Mouse (Mus musculus) CD4-positive helper T cell, adult 2 months (primary cell): Measurements from ENCODE around the gene Gm5089.
"Not testable (repeated sequence)": the region's sequence is repeated elsewhere in the genome, so short reads cannot be mapped to it uniquely, and the experiment has no call there.

Experiments
- DNase-seq: peaks from one replicate; pipeline ENCODE4 v3.0.0-alpha.2; 2012; ENCODE audit warnings: low read depth, missing footprints, low spot score

Gene Gm5089

DNA sequence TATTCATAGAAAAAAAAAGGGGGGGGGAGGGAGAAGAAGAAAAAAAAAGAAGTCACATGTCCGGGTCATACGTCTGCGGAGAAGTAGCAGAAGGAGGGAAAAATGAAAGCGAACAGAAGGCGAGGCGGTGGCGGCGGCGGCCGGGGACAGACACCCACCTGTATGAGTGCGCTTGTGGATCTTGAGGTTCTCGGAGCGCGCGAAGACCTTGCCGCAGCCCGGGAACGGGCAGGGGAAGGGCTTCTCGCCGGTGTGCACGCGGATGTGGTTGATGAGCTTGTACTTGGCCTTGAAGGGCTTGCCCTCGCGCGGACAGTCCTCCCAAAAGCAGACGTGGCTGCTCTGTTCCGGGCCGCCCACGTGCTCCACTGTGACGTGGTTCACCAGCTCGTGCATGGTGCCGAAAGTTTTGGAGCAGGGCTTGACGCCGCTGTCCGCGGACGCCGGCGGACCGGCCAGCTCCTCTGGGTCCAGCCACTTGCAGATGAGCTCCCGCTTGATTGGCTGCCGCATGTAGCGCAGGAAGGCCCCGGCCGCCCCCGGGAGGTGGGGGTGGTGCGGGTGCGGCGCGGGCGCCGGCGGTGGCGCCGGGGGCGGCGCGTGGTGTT is 12.9 kb upstream of the Gm5089 start:
- DNase-seq, result peak; percentile 55

DNA sequence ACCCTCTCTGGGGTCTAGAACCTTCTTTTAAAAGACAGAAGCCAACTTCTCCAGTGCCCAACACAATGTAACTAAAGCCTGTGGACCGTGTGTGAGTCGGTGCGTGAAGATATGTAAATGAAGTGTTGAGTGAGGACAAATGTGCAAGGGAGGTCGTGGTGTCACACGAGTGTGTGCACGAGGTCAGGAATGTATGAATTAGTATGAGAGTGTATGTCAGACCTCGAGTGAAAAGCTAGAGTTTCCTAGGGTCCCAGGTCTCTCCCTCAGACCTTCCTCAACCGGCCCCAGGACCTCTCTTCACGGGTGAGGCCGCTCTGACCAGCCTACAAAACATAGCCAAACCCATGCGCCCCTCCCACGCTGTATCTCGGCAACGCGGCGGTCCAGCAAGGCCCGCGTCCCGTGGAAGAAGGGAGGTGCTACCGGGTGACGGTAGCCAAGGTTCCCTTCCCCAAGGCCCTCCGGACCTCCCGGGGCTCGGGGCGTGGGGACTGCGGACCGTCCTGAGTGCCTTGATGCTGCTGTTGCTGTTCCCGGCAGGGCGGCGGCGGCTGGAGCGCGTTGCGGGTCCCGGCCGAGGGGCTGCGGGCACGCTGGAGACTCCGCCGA is 12.3 kb upstream of the Gm5089 start:
- no peak for DNase-seq

DNA sequence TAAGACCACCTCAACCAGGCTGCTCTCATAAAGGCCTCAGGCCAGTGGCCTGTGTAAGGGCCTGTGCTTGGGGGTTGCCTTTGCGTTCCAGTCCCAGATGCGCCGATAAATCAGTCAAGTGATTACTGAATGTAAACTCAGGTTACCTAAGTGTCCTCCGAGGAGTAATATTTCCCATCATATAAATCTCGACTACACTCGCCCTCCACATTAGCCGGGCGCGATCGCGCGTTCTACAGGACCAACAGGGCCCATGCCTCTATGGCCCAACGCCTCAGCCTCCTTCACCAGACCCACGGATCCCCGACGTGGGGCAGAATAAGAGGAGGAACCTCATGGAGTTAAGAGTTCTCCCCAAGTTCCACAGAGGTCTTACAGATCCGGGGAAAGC is 11.8 kb upstream of the Gm5089 start:
- no peak for DNase-seq

DNA sequence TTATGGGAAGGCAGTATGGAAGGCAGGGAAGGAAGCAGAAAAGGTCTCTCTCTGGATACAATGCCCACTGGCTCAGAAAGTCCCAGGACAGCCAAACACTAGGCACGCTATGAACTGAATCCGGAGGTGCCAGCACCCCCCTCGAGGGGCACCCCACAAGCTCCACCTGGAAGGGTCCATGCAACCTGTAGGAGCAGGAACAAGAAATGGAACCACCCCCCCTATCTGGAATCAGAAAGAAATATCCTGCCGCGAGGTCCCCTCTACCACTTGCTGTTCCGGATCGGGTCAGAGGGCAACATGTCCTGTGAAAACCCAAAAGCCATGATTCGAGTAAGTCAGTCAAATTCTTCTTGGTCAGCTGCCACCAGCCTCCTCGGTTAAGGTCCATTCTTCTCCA is 11.1 kb upstream of the Gm5089 start:
- DNase-seq, result no peak

DNA sequence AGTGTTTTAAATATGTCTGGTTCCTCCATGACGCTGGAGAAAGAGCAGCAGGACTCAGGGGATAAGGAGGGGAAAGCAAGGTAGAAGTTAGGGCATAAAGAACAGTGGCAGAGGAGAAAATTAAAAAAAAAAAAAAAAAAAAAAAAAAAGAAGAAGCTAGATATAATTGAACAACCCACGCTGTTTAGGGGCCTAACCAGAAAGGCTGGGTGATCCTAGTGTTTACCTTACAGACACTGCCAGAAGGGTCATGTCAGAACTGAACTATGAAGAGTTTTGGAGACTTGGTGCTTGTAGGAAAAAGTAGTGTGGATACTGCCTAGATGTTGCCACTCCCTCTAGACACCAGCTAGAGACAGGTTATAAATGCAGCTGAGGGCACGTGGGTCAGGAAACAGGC is 10.6 kb upstream of the Gm5089 start:
- no peak for DNase-seq

DNA sequence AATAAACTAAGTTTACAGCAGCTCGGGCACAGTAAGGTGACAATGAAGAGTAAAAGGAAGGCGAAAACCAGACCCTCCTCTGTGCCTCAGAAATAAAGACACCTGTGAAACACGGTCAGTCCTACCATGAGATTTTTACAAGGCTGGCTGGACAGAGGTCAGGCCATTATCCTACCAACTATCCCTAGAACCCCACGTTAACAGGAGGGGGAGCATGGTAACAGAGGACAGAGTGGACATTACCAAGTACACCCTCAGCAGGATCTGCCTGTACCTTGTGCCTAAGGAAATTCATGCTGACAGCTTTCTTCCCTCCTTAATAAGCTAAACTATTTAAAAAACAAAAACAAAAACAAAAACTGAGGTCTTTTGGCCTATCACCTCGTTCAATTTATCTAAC is 9.3 kb upstream of the Gm5089 start:
- DNase-seq, result no peak

DNA sequence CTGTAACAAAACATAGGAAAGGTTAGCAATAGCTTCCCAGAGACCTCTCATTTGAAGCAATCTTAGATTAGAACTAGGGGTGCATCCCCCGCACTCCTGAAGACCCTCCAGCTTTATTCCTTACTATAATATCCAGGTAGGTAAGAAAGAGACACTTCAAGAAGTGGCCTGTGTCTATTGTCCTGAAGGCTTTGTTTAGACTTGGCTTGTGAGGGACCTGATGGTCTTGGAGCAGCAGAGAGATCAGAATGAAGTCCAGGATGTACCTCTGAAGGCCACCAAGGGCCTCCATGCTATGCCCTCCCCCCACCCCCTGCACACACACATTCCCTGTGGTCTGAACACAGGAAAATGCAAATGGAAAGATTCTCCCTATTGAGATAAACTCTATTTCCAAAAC is 8.9 kb upstream of the Gm5089 start:
- DNase-seq, result no peak

DNA sequence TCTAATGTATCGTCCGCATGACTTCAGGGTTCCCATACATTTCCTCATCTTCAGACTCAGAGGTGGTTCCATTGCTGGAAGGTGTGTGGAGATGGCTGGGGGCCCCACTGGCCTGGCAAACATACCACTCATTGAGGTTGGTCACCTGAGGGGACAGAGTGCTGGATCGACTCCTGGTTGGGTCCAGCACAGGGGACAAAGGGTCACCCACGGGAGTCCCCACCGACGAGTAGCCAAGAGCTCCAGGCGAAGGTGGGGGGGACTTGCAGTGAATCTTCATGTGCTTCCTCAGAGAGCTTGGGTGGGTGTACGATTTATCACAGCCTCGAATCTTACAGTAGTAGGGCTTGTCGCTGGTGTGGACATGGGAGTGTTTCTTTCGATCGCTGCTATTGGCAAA is 8.4 kb upstream of the Gm5089 start:
- DNase-seq, result not testable (repeated sequence)

DNA sequence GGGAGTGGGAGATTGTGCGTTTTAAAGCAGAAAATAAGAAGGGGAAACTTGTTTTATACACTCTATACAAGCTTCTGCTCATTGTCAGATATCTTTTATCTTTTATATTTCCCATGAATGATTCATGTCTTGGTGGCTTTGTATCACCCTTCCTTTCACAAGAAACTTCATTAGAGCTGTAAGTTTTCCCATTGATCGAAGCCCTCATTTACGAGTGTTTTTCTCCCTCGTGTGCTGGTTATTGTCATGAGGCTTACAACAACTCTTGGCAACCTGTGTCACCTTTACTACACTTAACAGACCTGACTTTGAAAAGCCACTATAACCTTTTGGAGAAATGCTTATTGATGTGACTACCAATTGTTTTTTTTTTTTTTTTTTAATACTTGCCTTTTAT is 4.6 kb upstream of the Gm5089 start:
- DNase-seq, result no peak

DNA sequence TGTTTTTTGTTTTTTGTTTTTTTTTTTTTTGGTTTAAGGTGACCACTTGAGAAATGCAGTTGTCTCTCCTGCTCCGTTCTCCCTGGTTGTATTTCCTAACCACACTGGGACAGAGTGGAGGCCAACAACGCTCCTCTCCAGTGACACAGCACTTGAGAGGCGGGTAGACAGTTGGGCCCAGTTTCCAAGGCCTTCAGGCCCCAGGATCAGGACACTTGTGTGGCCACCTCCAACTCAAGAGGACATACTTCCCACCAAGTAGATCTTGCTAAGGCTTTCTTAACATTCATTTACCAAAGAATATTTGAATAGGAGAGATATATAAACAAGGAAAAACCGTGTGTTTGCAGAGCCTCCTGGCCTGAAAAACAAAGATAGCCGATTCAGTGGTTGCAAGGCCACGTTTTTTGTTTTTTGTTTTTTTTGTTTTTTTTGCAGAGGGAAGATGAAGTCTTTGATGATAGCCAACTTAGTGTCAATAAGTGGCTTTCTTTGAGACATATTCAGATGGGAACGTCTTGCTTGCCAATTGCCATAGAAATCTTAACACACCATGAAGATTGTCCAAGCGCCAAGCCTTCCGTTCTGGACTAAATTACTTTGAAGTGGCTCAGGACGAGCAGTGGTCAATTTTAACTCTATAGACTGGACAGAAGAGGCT is 4.1 kb upstream of the Gm5089 start:
- no peak for DNase-seq

DNA sequence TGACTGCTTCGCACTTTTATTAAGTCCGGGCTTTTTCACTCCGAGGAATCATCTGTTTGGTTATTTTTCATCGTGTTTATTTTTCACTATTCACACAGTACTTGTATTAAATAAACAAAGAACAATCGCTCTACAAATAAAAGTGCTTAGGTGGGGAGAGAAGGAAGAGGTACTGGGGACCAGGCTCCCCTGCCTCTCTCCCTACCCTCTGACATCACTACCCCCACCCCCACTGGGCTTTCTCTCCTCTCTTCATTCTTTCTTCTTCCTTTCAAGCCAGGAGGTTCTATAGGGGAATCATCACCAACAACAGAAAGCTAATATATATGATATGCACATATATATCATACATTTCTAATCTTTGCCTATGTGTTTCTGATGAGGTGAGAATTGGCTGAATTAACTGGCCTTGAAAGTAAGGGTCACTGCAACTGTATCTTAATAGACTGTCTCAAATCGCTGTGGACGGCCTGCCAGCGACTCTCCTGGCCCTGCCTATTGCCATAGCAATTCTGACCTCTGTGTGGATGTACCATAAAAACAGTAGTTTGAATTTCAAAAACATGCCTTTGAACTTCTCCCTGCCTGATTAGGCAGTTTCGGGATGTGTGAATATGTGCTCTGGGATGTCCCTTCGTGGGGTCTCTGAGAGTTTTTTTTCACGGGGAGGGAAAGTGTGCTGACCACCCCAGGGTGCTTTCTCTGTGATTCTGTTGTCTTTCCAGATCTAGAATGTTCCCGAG is 3.3 kb upstream of the Gm5089 start:
- DNase-seq, result no peak

DNA sequence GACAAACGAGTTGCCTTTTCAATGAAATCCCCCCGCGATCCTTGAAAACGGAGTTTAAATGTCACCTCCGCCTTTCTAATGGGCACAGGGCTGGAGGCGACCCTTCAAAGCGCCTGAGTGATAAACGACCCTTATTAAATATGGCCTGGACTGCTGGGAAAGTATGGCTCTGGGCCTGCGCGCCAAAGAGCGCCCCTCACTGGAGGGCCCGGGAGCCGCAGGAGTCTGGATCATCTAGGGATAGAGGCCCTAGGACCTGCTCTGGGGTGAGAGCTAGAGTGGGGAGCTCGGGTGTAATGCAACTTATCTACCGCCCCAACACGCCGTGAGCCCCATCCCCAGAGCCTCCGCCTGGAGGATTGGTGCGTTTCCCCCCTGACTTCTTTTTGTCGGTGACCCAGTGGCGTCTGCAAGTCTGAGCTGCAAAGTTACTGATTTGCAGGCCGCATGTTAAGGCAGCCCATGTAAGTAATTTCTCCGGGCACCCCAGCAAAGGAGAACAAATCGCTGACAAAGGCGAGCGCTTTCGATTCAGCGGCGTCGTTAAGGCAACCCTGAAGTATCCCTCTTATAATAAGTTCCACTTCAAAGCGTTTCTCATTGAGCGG is 2.6 kb upstream of the Gm5089 start:
- DNase-seq, result no peak

DNA sequence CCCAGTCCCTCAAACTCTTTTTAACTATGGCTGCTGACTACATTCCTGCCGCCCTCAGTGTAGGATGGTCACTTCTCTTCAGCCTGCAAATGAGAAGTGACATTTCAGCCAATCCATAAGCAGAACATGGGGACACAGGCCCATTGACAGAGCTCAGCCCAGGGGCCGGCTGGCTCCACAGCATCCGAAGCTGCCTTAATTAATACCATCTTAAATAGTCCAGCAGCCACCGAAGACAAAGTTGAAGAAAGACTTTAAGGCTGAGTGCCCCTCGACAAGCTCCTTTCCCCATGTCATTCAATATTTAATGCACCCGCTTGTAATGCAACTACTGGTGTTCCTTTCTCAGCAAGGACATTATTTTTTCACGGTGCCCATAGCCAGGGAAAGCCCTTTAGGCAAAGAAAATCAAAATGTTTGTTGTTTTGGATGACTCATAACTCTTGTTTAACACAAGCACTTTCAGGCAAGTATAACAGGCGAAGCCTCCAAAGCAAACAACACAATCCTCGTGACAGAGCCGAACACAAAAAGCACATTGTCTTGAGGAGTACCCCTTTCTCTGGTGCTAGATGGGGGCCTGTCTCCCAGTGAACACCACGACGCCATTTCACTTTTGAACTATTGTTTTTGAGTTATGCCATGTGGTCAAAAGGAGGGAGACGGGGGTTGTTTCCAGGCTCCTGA is 1.9 kb upstream of the Gm5089 start:
- DNase-seq, result no peak

DNA sequence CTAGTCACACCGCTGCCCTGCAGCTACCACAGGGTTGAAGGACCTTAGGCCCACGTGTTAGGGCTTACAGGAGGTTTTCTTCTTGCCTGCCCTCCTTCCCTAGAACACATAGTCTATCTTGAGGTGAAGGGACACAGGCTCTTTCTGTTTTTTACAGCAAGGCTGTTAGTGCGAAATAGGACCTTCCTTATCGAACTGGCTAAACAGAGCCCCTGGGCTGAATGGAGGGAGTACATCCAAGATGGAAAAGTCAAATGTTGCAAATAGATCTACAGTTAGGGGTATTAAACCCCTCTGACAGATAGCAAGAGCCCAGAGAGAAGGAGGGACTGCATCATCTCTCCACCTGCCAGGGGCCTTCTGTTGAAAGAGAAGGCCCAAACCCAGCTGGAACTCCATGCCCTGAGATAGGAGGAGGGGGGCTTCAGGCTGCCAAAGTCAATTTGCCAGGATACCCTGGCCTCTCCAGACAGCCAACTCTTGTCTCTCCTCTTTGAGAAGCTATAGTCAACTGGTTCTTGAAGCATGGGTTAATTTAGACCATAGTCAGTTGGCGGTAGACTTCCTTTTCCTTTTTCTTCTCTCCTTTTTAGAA is 733 bp upstream of the Gm5089 start:
- DNase-seq, result no peak

DNA sequence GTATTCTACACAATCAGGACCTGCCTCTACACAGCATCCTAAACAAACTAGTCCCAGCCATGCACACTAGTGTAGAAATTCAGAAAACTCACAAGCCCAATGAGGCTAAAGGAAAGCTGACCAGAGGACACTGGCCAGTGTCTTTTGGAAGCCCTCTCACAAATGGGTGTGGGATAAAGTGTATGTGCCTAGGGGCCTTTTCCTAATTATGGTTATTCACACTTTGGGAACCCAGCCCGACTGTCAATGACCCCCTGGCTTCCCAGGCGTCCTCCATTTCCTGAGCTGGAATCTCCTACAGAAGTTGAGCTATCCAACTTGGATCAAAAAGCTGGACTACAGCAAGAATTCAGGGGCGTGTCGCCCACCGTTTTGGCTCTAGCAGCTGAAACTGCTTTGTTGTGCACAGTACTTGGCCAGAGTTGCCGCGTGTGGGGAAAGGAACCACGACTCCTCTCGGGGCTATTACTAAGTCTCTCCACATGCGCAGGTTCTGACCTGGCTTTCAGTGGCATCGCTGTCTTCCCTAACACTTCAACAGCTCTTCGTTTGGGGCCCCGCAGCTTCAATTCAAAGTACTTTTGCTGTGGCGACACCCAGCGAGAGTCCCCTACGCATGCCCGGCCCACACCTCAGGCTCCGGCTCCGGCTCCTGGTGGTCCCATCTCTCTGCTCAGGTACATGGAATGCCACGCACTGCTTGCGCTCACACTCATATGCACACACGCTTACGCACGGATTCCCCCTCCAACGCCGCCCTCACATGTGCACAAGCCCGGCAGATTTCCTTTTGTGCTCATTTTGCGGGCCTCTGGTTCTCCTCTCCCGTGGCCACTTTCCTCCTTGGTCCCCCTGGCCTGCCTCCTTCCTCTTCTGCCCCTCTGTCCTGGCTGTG is 1.1 kb downstream of the Gm5089 start:
- no peak for DNase-seq

DNA sequence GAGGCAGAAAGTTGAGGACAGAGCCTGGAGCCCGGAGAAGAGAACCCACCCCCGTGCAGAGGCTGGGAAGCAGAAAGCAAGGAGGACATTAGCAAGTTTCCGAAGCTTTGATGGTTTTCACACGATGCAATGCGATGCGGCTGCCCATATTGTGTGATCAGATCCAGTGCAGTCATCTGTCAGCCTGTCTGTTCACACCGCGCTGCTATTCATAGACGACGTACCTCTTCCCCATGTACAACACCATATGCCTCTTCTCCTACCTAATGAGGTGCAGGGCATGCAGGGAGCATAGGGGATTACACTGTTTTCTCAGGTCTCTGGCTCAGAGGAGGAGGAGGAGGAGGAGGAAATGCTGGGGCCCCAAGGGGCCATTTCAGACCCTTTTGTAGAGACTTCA is 14.1 kb downstream of the Gm5089 start:
- no peak for DNase-seq

DNA sequence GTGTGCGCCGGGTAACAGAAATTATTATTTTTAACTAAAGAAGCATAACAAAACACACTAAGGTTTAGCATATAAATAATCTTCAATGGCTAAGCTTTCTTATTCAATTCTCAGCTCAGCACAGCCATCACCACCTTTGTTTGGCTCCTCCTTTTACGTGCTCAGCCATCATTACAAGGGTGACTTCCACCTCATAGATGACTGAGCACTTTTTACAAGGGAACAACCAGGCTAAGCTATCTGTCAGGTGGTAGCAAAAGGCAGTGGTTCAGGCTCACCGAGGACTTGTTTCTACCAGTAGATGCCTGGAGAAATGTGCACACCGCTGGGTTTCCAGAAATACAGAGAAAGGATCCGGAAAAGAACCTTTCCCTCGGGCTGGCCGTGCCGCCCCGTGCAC is 16.9 kb downstream of the Gm5089 start:
- DNase-seq, result no peak

DNA sequence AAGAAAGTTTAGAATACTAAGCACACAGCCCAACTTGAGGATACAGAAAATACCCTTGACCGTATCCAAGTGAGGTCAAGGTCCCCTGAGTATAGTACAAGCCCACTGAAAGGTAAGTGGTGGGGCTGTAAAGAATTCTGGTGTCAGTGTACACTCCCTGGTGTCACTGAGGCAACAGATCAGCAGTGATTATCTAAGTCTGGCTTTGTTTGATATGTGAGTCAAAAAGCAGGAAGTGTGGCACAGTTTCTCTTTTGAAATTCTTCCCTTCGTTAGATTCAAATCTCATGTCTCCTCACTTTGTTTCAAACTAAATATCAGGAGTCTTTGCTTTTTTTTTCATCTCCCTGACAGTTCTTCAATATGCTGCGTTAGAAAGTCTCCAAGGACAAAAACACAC is 18.4 kb downstream of the Gm5089 start:
- DNase-seq, result no peak

DNA sequence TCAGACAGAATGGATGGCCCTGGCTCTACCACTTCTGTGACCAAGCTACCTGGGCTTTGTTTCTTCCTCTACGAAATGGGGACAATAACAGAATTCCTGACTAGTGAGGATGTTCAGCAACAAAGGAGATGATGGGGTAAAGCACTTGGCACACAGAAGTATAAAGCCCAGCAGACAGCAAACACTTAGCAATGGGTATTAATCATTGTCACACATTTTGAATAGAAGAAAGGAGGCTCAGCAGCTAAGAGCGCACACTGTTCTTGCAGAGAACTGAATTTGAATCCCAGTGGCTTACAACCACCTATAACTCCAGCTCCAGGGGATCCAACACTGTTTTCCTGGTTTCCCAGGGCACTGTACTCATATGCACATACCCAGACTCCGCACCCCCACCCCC is 23.3 kb downstream of the Gm5089 start:
- DNase-seq, result no peak

DNA sequence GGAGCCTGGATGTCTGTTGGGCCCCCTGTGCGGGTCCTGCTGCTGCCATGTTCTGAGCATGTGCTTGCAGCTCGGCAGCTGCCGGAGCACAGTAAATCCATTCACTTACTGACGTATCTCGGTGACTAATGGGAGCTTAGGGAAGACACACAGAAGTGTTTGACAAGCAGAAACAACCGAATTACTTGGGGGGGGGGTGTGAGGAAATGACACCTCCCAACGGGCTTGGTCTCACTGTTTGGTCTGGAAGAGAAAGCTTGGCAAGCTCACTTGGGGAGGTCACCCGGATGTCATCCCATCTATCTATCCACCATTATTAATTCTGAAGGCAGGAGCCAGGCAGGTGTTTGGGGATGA is 23.7 kb downstream of the Gm5089 start:
- DNase-seq, result no peak
